Mouse (Mus musculus): ENCODE results near the gene Dgkb.

The Dgkb gene

GRCm38 (mm10) chr12:38594055-38594454 lies 776.5 kb downstream of the Dgkb start:
- no peak for DNase-seq (ENCODE audit: low spot score in 2 of 2)

- no peak for DNase-seq (ENCODE audit: low spot score in 2 of 2)
These were observed 779.0 kb downstream of the Dgkb start for GRCm38 (mm10) chr12:38596416-38597062.

GRCm38 (mm10) chr12:38598096-38598495 lies 780.6 kb downstream of the Dgkb start:
- DNase-seq (ENCODE audit: low spot score in 2 of 2): peak in 1 of 2 experiments; percentile 13

GRCm38 (mm10) chr12:38600165-38600845 lies 782.8 kb downstream of the Dgkb start:
- DNase-seq (ENCODE audit: low spot score in 2 of 2): peak in 1 of 2 experiments; percentile 14

- DNase-seq (ENCODE audit: low spot score in 2 of 2): no peak
These were observed 790.6 kb downstream of the Dgkb start for GRCm38 (mm10) chr12:38608104-38608503.

- no peak for DNase-seq (ENCODE audit: low spot score in 2 of 2)
These were observed 850.7 kb downstream of the Dgkb start for GRCm38 (mm10) chr12:38668265-38668664.

All from left cerebral cortex, adult 9 months (tissue).